Mouse (Mus musculus) lung, postnatal 0 days (tissue): ENCODE measurements around the gene Gtdc1. TPM values are rescaled to one million over a fixed set of nuclear protein-coding genes. Genes with fewer than 3 reads are reported as not detected.

ENCODE experiments used
- ATAC-seq: fragments of 200-750 bp; cut with Nextera tagmentation; 2 replicates; pipeline ENCODE4 v1.8.0; 2017; ENCODE audit warnings: moderate library complexity
- DNase-seq: peaks from one replicate; pipeline ENCODE4 v3.0.0-alpha.2; 2016; ENCODE audit warnings: low spot score
- H3K27ac ChIP-seq: fragments of 300-500 bp; sonication (generic); 2 replicates; pipeline ENCODE4 v1.5.1; 2014; ENCODE audit warnings: antibody characterized with exemption, mild to moderate bottlenecking, low read length, mixed read lengths
- H3K27me3 ChIP-seq: fragments of 300-500 bp; sonication (generic); replicated peaks from 2 replicates; pipeline ENCODE4 v1.6.1; 2014; ENCODE audit warnings: low read length, mixed read lengths; ENCODE audit not compliant: insufficient read depth
- H3K36me3 ChIP-seq: fragments of 300-500 bp; sonication (generic); 2 replicates; pipeline ENCODE4 v1.6.1; 2014; ENCODE audit warnings: low read length, mixed read lengths; ENCODE audit not compliant: insufficient read depth
- H3K4me1 ChIP-seq: fragments of 300-500 bp; sonication (generic); 2 replicates; pipeline ENCODE4 v1.6.1; 2014; ENCODE audit warnings: antibody characterized with exemption, low read depth, low read length, mixed read lengths; ENCODE audit not compliant: insufficient read depth
- H3K4me2 ChIP-seq: fragments of 300-500 bp; sonication (generic); replicated peaks from 2 replicates; pipeline ENCODE4 v1.6.1; 2014; ENCODE audit warnings: low read depth, mild to moderate bottlenecking, low read length, moderate library complexity, mixed read lengths
- H3K4me3 ChIP-seq: fragments of 300-500 bp; sonication (generic); 2 replicates; pipeline ENCODE4 v1.5.1; 2014; ENCODE audit warnings: low read depth, low read length
- H3K9ac ChIP-seq: fragments of 300-500 bp; sonication (generic); replicated peaks from 2 replicates; pipeline ENCODE4 v1.6.1; 2014; ENCODE audit warnings: low read depth, mild to moderate bottlenecking
- H3K9me3 ChIP-seq: fragments of 300-500 bp; sonication (generic); 2 replicates; pipeline ENCODE4 v1.6.1; 2016; ENCODE audit warnings: low read length, mixed read lengths
- CTCF ChIP-seq: IDR thresholded peaks from 2 replicates; pipeline ENCODE4 v1.5.1; 2016; ENCODE audit warnings: antibody characterized with exemption, mild to moderate bottlenecking
- EP300 ChIP-seq: IDR thresholded peaks from 2 replicates; pipeline ENCODE4 v1.6.1; 2016; ENCODE audit warnings: antibody characterized with exemption, mild to moderate bottlenecking, control low read depth
- WGBS: fragments of 180-500 bp; shearing (Covaris S2); extraction: QIAGEN DNeasy Blood & Tissue Kit; methylation state at CpG from one replicate; pipeline ENCODE4 v1.1.7; 2014; 5-methylcytosine and 5-hydroxymethylcytosine counted together
- polyA plus RNA-seq: library from polyadenylated mRNA; unstranded; fragments of >200 nt; fragmentation: Nextera tagmentation; extraction: Ambion mirVana; gene quantifications from 2 replicates; pipeline ENCODE4 v1.2.1, GENCODE M21; 2015

The Gtdc1 gene
- polyA plus RNA-seq, 1 experiment from 2014 or later: 10.0 TPM

DNA sequence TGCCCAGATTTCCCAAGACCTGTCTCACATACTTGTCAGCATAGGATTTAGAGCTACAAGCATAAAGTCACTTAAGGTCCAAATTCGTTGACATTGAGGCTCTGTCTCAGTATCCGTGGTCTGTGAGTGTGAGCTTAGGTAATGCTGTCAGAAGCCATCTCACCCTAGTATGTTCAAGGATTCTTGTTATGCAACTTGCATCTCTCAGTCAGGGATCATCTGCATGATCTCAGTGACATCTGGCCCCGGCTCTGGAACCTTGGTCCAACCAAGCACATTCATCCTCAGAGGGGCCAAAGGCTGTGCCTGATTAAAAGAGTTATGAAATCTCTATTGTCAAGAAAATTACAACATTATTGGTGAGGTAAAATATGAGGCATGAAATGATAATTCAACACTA lies 1.2 kb upstream of the Gtdc1 start:
- DNase-seq (peak; percentile 11), ATAC-seq (no peak)
- WGBS: 61% methylated on average over 3 of the region's 3 CpGs
- peaks cover 4% of the 10 kb centered on the region; the same call in 1 of the 2 replicates for H3K4me1 ChIP-seq
- no peak for TF ChIP-seq EP300
- no peaks in the 10 kb centered on the region for H3K9me3 ChIP-seq
- no peak overlapping the region for H3K27ac ChIP-seq
- no peaks in the 10 kb centered on the region for H3K36me3 ChIP-seq
- H3K4me2 ChIP-seq: no peak overlapping the region
- H3K27me3 ChIP-seq: no peaks in the 10 kb centered on the region
- H3K9ac ChIP-seq: no peak overlapping the region
- H3K4me3 ChIP-seq: no peak overlapping the region

DNA sequence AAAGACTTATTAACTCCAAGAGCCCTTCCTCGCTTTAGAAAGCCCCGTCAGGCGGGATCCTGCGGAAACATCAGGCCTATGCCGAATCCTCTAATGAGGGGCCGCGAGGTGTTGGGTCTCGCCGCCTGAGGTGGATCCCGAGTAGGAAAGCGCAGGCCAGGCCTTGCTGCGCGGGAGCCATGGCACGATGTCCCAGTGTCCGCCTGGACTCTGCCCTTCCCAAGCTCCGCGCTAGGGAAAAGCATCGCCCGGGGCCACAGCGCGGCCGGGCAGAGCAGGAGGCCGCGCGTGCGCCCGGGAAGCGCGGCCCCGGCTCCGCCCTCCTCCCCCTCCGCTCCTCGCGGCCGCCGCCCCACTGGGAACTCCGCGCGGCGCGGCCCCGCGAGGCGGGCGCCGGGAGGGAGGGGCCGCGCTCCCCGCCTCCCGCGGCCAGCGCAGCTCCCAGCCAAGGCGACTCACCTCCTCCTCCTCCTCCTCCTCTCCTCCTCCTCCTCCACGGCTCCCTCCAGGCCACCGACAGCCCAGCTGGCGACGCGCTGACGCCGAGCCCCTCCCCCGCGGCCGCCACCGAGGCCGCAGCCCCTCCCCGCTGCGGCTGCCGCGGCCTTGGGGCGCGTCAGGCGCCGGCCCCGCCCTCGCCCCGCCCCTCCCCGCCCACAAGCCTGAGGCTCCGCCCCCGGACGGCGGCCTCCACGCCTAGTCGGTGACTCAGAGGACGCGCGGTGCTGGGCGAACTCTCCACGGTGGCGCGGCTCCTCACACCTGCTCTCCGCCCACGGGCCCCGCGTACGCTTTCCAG lies 575 bp downstream of the Gtdc1 start:
- Histone ChIP-seq H3K27me3 (no peaks in the 10 kb centered on the region), H3K4me3 (peak overlapping the region; percentile 76), H3K4me2 (peak overlapping the region; percentile 91), H3K36me3 (no peaks in the 10 kb centered on the region), H3K4me1 (peaks cover 4% of the 10 kb centered on the region; the same call in 1 of the 2 replicates), H3K9me3 (no peaks in the 10 kb centered on the region), H3K9ac (peak overlapping the region; percentile 77), H3K27ac (peak overlapping the region; percentile 91)
- TF ChIP-seq EP300 (no peak), CTCF (no peak)
- peak; percentile 98 for DNase-seq
- WGBS: 1% methylated on average over 34 of the region's 95 CpGs
- ATAC-seq: peak; percentile 96

DNA sequence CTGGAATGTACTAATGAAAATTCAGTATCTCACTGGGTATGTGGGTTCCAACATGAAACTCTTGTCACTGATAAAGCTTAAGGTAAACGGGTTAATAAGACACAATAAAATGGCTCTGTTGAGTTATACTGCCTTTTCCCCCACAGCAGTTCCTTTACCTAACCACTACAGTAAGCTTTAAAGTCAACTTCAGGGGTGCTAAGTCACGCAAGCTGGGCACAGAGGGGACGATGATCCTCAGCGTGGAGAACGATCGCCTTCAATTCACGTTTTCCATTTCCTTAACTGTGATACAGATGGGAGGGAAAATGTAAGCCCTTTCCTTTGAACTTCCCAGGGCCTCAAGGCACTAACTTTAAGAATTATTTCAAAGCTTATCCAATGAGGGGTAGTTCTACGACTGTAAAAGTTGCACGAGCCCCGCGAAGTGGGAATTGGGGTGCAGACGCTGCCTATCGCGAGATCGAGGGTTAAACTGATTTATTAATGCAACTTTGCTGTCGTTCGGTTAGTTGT lies 1.2 kb downstream of the Gtdc1 start:
- H3K27ac ChIP-seq: peak overlapping the region; percentile 91
- peak overlapping the region; percentile 76 for H3K4me3 ChIP-seq
- 1% methylated on average over 17 of the region's 17 CpGs for WGBS
- H3K27me3 ChIP-seq: no peaks in the 10 kb centered on the region
- H3K9me3 ChIP-seq: no peaks in the 10 kb centered on the region
- ATAC-seq (no peak), DNase-seq (no peak)
- H3K9ac ChIP-seq: peak overlapping the region; percentile 77
- no peaks in the 10 kb centered on the region for H3K36me3 ChIP-seq
- TF ChIP-seq CTCF: no peak
- TF ChIP-seq EP300: no peak
- H3K4me2 ChIP-seq: peak overlapping the region; percentile 91
- H3K4me1 ChIP-seq: peaks cover 4% of the 10 kb centered on the region; the same call in 1 of the 2 replicates

DNA sequence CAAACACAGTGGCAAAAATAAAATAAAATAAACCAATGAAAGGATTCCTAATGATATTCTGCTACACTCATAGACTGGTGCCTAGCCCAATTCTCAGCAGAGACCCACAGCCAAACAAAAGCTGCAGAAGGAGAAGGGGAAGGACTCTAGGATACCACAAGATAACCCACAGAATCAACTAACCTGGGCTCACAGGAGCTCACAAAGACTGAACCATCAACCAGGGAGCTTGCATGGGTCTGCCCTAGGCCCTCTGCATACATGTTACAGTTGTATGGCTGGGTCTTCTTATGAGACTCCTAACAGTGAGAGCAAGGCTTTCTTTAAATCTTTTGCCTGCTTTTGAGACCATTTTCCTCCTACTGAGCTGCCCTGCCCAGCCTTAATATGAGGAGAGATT lies 2.8 kb downstream of the Gtdc1 start:
- ATAC-seq (no peak), DNase-seq (no peak)
- peaks cover 4% of the 10 kb centered on the region; the same call in 1 of the 2 replicates for H3K4me1 ChIP-seq
- H3K4me3 ChIP-seq: no peak overlapping the region
- TF ChIP-seq CTCF (no peak), EP300 (no peak)
- no peaks in the 10 kb centered on the region for H3K36me3 ChIP-seq
- no peaks in the 10 kb centered on the region for H3K9me3 ChIP-seq
- H3K4me2 ChIP-seq: no peak overlapping the region
- no peak overlapping the region for H3K27ac ChIP-seq
- H3K9ac ChIP-seq: no peak overlapping the region
- no peaks in the 10 kb centered on the region for H3K27me3 ChIP-seq

DNA sequence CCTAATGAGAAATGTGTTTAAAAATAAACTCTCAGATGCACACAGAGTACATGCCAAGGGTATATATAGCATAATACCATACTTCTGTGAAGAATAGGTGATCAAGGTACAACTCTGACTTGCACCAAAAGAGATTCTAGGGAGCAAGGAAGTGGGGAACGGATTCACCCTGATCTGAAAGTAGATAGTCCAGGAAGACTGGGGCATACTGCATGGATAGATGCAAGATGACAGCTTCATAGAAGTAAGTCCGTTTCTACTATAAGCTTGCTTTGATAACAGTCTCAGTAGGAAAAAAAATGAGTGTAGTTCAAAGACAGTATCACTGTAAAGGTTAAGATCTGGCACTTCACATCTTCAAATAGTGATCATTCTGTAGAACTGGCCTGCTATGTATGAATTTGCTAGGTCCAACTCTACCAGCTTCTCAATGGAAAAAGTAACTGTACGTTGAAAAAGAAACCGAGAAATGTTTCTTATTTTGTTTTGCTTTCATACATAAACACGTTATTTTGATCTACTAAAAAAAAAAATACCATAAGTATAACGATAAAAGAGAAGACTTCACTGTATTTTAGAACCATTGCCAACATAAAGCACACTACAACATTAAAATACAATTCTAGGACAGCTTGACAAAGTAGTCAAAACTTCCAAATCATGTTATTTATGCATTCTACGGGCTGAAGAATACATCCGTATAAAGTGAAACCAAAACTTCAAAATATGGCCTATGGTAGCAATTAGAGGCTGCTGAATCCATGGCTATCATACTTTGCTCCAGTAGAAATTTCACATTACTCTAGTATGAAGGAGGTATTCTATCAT lies 4.2 kb downstream of the Gtdc1 start:
- H3K4me1 ChIP-seq: peaks cover 4% of the 10 kb centered on the region; the same call in 1 of the 2 replicates
- H3K36me3 ChIP-seq: no peaks in the 10 kb centered on the region
- H3K4me2 ChIP-seq: no peak overlapping the region
- no peaks in the 10 kb centered on the region for H3K27me3 ChIP-seq
- no peak for TF ChIP-seq EP300
- TF ChIP-seq CTCF: no peak
- ATAC-seq (no peak), DNase-seq (peak; percentile 35)
- 77% methylated on average over 8 of the region's 8 CpGs for WGBS
- no peaks in the 10 kb centered on the region for H3K9me3 ChIP-seq
- H3K9ac ChIP-seq: no peak overlapping the region
- no peak overlapping the region for H3K27ac ChIP-seq
- no peak overlapping the region for H3K4me3 ChIP-seq

DNA sequence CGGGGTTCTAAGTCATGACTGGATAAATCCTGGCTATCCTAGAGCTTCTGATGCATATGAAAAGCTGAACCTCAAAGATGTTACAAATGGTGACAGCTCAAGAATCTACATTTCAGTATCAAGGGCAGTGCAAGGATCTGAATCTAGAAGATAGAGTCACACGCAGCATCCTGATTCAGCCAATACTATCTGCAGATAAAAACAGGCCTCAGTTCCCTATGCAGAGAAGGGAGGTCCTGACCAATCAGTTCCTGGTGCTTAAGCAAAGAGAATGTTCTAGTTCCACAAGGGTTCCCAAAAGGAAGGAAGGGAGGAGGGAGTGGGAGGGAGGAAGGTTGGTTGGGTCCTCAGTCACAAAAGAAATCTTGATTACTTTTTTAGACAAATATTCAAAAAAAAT lies 5.0 kb downstream of the Gtdc1 start:
- no peak for ATAC-seq
- WGBS: 92% methylated on average over 2 of the region's 2 CpGs
- Histone ChIP-seq H3K4me2 (no peak overlapping the region), H3K9ac (no peak overlapping the region), H3K27ac (no peak overlapping the region), H3K4me3 (no peak overlapping the region), H3K4me1 (peaks cover 4% of the 10 kb centered on the region; the same call in 1 of the 2 replicates), H3K36me3 (no peaks in the 10 kb centered on the region), H3K27me3 (no peaks in the 10 kb centered on the region), H3K9me3 (no peaks in the 10 kb centered on the region)
- no peak for TF ChIP-seq CTCF
- TF ChIP-seq EP300: no peak
- DNase-seq: no peak
